Mouse (Mus musculus): Measurements from ENCODE around the gene Gba2. TPM values are rescaled to one million over a fixed set of nuclear protein-coding genes. Genes with fewer than 3 reads are reported as not detected.
A peak's percentile ranks its signal among the peaks of the same experiment; 100 is the strongest.

Gba2 gene
- polyA plus RNA-seq, 1 experiment from 2014 or later = 21.1 TPM

DNA sequence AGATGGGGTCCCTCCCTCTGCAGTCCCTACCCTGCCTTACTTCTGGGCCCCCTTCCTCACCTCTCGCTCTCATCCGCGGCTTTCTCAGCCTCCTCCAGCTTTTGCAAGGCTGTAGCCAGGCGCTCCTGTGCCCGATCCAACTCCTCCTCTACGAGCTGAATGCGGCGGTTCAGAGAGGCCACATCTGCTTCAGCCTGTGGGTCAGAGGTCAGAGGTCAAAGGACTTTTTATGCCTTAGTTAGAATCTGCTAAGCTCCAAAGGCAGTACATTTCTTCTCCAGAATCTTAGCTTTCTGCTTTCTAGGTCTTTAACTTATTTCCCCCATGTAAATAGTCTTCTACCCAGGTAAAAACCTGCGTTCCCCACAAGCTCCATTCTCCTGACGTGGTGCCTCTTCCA, 59.1 kb downstream of the Gba2 start:
- peaks cover 16% of the 10 kb centered on the region for H3K27me3 ChIP-seq (ENCODE audit: control insufficient read depth, insufficient read depth, low read length)
- no peaks in the 10 kb centered on the region for H3K36me3 ChIP-seq (replicated peaks; ENCODE audit: control insufficient read depth, insufficient read depth, low read depth, low read length)
- ATAC-seq (replicated peaks; ENCODE audit: insufficient number of reproducible peaks, low FRiP score, low TSS enrichment, low read depth) = no peak
- H3K27ac ChIP-seq (replicated peaks; ENCODE audit: low read depth, low read length) = no peak overlapping the region
- H3K4me1 ChIP-seq (ENCODE audit: control insufficient read depth, insufficient read depth, low read length) = peaks cover 2% of the 10 kb centered on the region; the same call in 1 of the 2 replicates
- no peaks in the 10 kb centered on the region for H3K9me3 ChIP-seq (replicated peaks; ENCODE audit: control insufficient read depth, low read length)
- H3K9ac ChIP-seq (replicated peaks; ENCODE audit: low read length) = no peak overlapping the region
- no peak for DNase-seq (ENCODE audit: low spot score)
- H3K4me3 ChIP-seq (ENCODE audit: low read depth, low read length) = no peak overlapping the region
- 16% methylated on average over 10 of the region's 10 CpGs for WGBS
- 0 out of 2 replicates have a peak overlapping the region, but pooled peaks have one; percentile 5 for H3K4me2 ChIP-seq (ENCODE audit: low read depth, low read length)

Other genes starting within 250 kb of the Gba2 start
- gene Rusc2, start 196.9 kb downstream of the Gba2 start, polyA plus RNA-seq (2014; fragmentation: Nextera tagmentation; extraction: Ambion mirVana) = 7.4 TPM in 2 replicates
- 0.17 TPM in 1 of 2 replicates, not detected in the other for gene Fam166b, start 149.7 kb downstream of the Gba2 start, polyA plus RNA-seq (2014; fragmentation: Nextera tagmentation; extraction: Ambion mirVana)
- gene Tesk1, start 136.9 kb downstream of the Gba2 start, polyA plus RNA-seq (2014; fragmentation: Nextera tagmentation; extraction: Ambion mirVana) = 8.2 TPM in 2 replicates
- gene Cd72, start 124.2 kb downstream of the Gba2 start, polyA plus RNA-seq (2014; fragmentation: Nextera tagmentation; extraction: Ambion mirVana) = 2.4 and 2.7 TPM in 2 replicates
- gene Sit1, start 95.1 kb downstream of the Gba2 start, polyA plus RNA-seq (2014; fragmentation: Nextera tagmentation; extraction: Ambion mirVana) = not detected in 2 replicates
- gene Ccdc107, start 86.0 kb downstream of the Gba2 start, polyA plus RNA-seq (2014; fragmentation: Nextera tagmentation; extraction: Ambion mirVana) = 54.6 and 61.1 TPM in 2 replicates
- gene Arhgef39, start 79.2 kb downstream of the Gba2 start, polyA plus RNA-seq (2014; fragmentation: Nextera tagmentation; extraction: Ambion mirVana) = 41.0 and 43.7 TPM in 2 replicates
- 0.41 and 0.52 TPM in 2 replicates for gene Car9, start 71.9 kb downstream of the Gba2 start, polyA plus RNA-seq (2014; fragmentation: Nextera tagmentation; extraction: Ambion mirVana)
- gene Tpm2, start 55.1 kb downstream of the Gba2 start, polyA plus RNA-seq (2014; fragmentation: Nextera tagmentation; extraction: Ambion mirVana) = 97.9 and 99.1 TPM in 2 replicates
- 41.0 and 41.7 TPM in 2 replicates for gene Creb3, start 16.5 kb downstream of the Gba2 start, polyA plus RNA-seq (2014; fragmentation: Nextera tagmentation; extraction: Ambion mirVana)
- gene Tln1, start 16.2 kb downstream of the Gba2 start, polyA plus RNA-seq (2014; fragmentation: Nextera tagmentation; extraction: Ambion mirVana) = 40.6 and 42.1 TPM in 2 replicates
- 21.1 and 30.4 TPM in 2 replicates for gene Rgp1, start 158 bp downstream of the Gba2 start, polyA plus RNA-seq (2014; fragmentation: Nextera tagmentation; extraction: Ambion mirVana)
- gene Msmp, start 5.6 kb upstream of the Gba2 start, polyA plus RNA-seq (2014; fragmentation: Nextera tagmentation; extraction: Ambion mirVana) = not detected in 2 replicates
- 16.6 and 18.2 TPM in 2 replicates for gene Npr2, start 53.1 kb upstream of the Gba2 start, polyA plus RNA-seq (2014; fragmentation: Nextera tagmentation; extraction: Ambion mirVana)
- 1.1 and 1.8 TPM in 2 replicates for gene Spag8, start 74.7 kb upstream of the Gba2 start, polyA plus RNA-seq (2014; fragmentation: Nextera tagmentation; extraction: Ambion mirVana)
- 76.3 and 84.7 TPM in 2 replicates for gene Hint2, start 77.6 kb upstream of the Gba2 start, polyA plus RNA-seq (2014; fragmentation: Nextera tagmentation; extraction: Ambion mirVana)
- 2.1 and 3.2 TPM in 2 replicates for gene Tmem8b, start 90.1 kb upstream of the Gba2 start, polyA plus RNA-seq (2014; fragmentation: Nextera tagmentation; extraction: Ambion mirVana)
- 2.8 and 3.0 TPM in 2 replicates for gene Fam221b, start 90.3 kb upstream of the Gba2 start, polyA plus RNA-seq (2014; fragmentation: Nextera tagmentation; extraction: Ambion mirVana)
- gene Olfr70, start 121.9 kb upstream of the Gba2 start, polyA plus RNA-seq (2014; fragmentation: Nextera tagmentation; extraction: Ambion mirVana) = not detected in 2 replicates
- not detected in 2 replicates for gene Olfr71, start 131.4 kb upstream of the Gba2 start, polyA plus RNA-seq (2014; fragmentation: Nextera tagmentation; extraction: Ambion mirVana)
- gene Hrct1, start 148.3 kb upstream of the Gba2 start, polyA plus RNA-seq (2014; fragmentation: Nextera tagmentation; extraction: Ambion mirVana) = 0.18 and 0.20 TPM in 2 replicates
- 0.04 and 0.08 TPM in 2 replicates for gene Spaar, start 151.2 kb upstream of the Gba2 start, polyA plus RNA-seq (2014; fragmentation: Nextera tagmentation; extraction: Ambion mirVana)
- not detected in 2 replicates for gene Olfr159, start 192.1 kb upstream of the Gba2 start, polyA plus RNA-seq (2014; fragmentation: Nextera tagmentation; extraction: Ambion mirVana)
- 0.26 TPM in 1 of 2 replicates, not detected in the other for gene Olfr156, start 245.0 kb upstream of the Gba2 start, polyA plus RNA-seq (2014; fragmentation: Nextera tagmentation; extraction: Ambion mirVana)

Data from embryonic facial prominence, embryonic 11.5 days (tissue).